16 mouse cellular contexts compared by ENCODE assay signal in the genomic region with DNA sequence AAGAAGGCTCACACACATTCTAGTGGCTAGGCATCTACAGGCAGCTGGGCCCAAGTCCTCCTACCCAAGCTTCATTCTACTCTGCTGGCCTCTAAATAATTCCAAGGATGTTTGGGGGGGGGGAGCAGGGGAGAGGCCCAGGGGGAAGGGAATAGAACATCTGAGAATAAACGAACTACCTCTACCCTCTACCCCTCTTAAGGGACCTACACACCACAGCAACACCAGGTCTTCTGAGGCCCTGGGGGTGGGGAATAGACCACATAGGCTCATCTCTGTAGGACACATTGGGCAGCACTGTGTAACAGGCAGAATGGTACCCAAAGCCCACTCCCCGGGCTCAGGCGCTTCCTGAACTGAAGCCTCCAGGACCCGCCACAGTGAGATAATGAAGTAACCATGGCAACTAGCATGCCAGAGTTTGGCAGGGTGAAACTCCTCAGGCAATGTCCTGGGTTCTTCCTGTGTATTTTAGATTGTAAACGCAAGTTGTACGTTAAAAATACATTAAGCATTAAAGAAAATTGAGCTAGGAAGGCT.
DNase-seq lines count a peak whose midpoint lies in the region; ATAC-seq lines count a peak whose summit lies in the region.
"Had no signal": no experiment of that assay in that cellular context is flagged by ENCODE, and none has a peak within 500 bp of the region (broad histone marks: within the 10 kb centered on the region; RNA-seq: fewer than 3 reads in every experiment).

No protein-coding gene starts in this region.

- H3K27ac ChIP-seq in limb, embryonic 15.5 days: no peak overlapping the region
- H3K27ac ChIP-seq in limb, embryonic 10.5 days: no peak overlapping the region
- H3K27ac ChIP-seq in hindbrain, embryonic 14.5 days: no peak overlapping the region
- no peak overlapping the region for H3K27ac ChIP-seq in neural tube, embryonic 15.5 days (replicated peaks)
- H3K27ac ChIP-seq: liver, embryonic 15.5 days had no signal

- H3K9me3 ChIP-seq in limb, embryonic 15.5 days: no peaks in the 10 kb centered on the region
- H3K9me3 ChIP-seq in limb, embryonic 10.5 days (replicated peaks): no peaks in the 10 kb centered on the region
- H3K9me3 ChIP-seq in hindbrain, embryonic 14.5 days (ENCODE audit: control insufficient read depth, low read length): no peaks in the 10 kb centered on the region
- H3K9me3 ChIP-seq in neural tube, embryonic 15.5 days (replicated peaks): no peaks in the 10 kb centered on the region
- H3K9me3 ChIP-seq: embryonic facial prominence, embryonic 13.5 days; liver, embryonic 15.5 days had no signal

- H3K27me3 ChIP-seq in limb, embryonic 15.5 days: 0 out of 2 replicates have a peak, but pooled peaks cover 4% of the 10 kb centered on the region
- H3K27me3 ChIP-seq in limb, embryonic 10.5 days (ENCODE audit: low read depth, poor library complexity, severe bottlenecking): no peaks in the 10 kb centered on the region
- no peaks in the 10 kb centered on the region for H3K27me3 ChIP-seq in hindbrain, embryonic 14.5 days (ENCODE audit: control insufficient read depth, insufficient read depth, low read length)
- no peaks in the 10 kb centered on the region for H3K27me3 ChIP-seq in neural tube, embryonic 15.5 days (replicated peaks)
- H3K27me3 ChIP-seq: embryonic facial prominence, embryonic 13.5 days; liver, embryonic 15.5 days had no signal

- peaks cover 4% of the 10 kb centered on the region; the same call in 1 of the 2 replicates for H3K4me1 ChIP-seq in limb, embryonic 15.5 days
- peaks cover 23% of the 10 kb centered on the region for H3K4me1 ChIP-seq in limb, embryonic 10.5 days
- H3K4me1 ChIP-seq in hindbrain, embryonic 14.5 days (replicated peaks; ENCODE audit: control insufficient read depth, insufficient read depth, low read length): peaks cover 8% of the 10 kb centered on the region
- H3K4me1 ChIP-seq in neural tube, embryonic 15.5 days: peaks cover 20% of the 10 kb centered on the region

- H3K9ac ChIP-seq in limb, embryonic 15.5 days: no peak overlapping the region
- no peak overlapping the region for H3K9ac ChIP-seq in hindbrain, embryonic 14.5 days
- H3K9ac ChIP-seq in neural tube, embryonic 15.5 days (replicated peaks): no peak overlapping the region
- H3K9ac ChIP-seq: embryonic facial prominence, embryonic 13.5 days; liver, embryonic 15.5 days had no signal

- H3K4me2 ChIP-seq in limb, embryonic 15.5 days: no peak overlapping the region
- H3K4me2 ChIP-seq in hindbrain, embryonic 14.5 days (replicated peaks): no peak overlapping the region
- no peak overlapping the region for H3K4me2 ChIP-seq in neural tube, embryonic 15.5 days
- H3K4me2 ChIP-seq: embryonic facial prominence, embryonic 13.5 days; liver, embryonic 15.5 days had no signal

- H3K4me3 ChIP-seq in limb, embryonic 15.5 days: no peak overlapping the region
- no peak overlapping the region for H3K4me3 ChIP-seq in limb, embryonic 10.5 days
- no peak overlapping the region for H3K4me3 ChIP-seq in hindbrain, embryonic 14.5 days (replicated peaks; ENCODE audit: low read length)
- H3K4me3 ChIP-seq in neural tube, embryonic 15.5 days (replicated peaks): no peak overlapping the region
- H3K4me3 ChIP-seq: embryonic facial prominence, embryonic 13.5 days; liver, embryonic 15.5 days; myocyte had no signal

- 0 out of 2 replicates have a peak, but pooled peaks have one; percentile 23 for ATAC-seq in limb, embryonic 15.5 days (ENCODE audit: insufficient number of reproducible peaks, low FRiP score, low TSS enrichment, low read depth)
- peak; percentile 65 for ATAC-seq in hindbrain, embryonic 14.5 days (ENCODE audit: low FRiP score)
- ATAC-seq in neural tube, embryonic 15.5 days (ENCODE audit: low FRiP score): peak; percentile 54; the same call in 1 of the 2 replicates

- DNase-seq in cerebellum, postnatal 10 days: peak; percentile 20 to 23
- no peak for DNase-seq in cerebellum, postnatal 14 days
- DNase-seq in limb, embryonic 10.5 days (ENCODE audit: low spot score): no peak
- peak; percentile 49 for DNase-seq in hindbrain, embryonic 14.5 days (ENCODE audit: low spot score)
- DNase-seq in thymus, postnatal 36 days: no peak
- no peak for DNase-seq in lung, postnatal 4 days
- DNase-seq: adrenal gland, postnatal 25 days; cerebellum, adult 2 months; heart, postnatal 4 days; kidney, adult 8-10 months; left cerebral cortex, postnatal 4 days had no signal

- WGBS in limb, embryonic 15.5 days: 31% methylated on average over 6 of the region's 6 CpGs
- WGBS in limb, embryonic 10.5 days: 60% methylated on average over 6 of the region's 6 CpGs
- 28% methylated on average over 6 of the region's 6 CpGs for WGBS in hindbrain, embryonic 14.5 days
- 23% methylated on average over 6 of the region's 6 CpGs for WGBS in neural tube, embryonic 15.5 days

- no peaks in the 10 kb centered on the region for H3K36me3 ChIP-seq in limb, embryonic 15.5 days
- no peaks in the 10 kb centered on the region for H3K36me3 ChIP-seq in limb, embryonic 10.5 days
- H3K36me3 ChIP-seq in hindbrain, embryonic 14.5 days (replicated peaks; ENCODE audit: control insufficient read depth, insufficient read depth): no peaks in the 10 kb centered on the region
- no peaks in the 10 kb centered on the region for H3K36me3 ChIP-seq in neural tube, embryonic 15.5 days
- H3K36me3 ChIP-seq: embryonic facial prominence, embryonic 13.5 days; liver, embryonic 15.5 days had no signal

Comparison
In these comparisons a context has a peak if more than half of its experiments do, and no peak if none do; other contexts are left out.
1. DNase-seq: peak in cerebellum, postnatal 10 days (2 of 2) and hindbrain, embryonic 14.5 days (single experiment); none in cerebellum, postnatal 14 days (0 of 2), limb, embryonic 10.5 days (single experiment), thymus, postnatal 36 days (0 of 2) and lung, postnatal 4 days (0 of 2).
2. Peak in every context shown above with its lines, with median percentiles within 50 percentile points of each other: ATAC-seq.